Mouse (Mus musculus) C2C12 (cell line): ENCODE measurements around the gene Cend1. TPM values are rescaled to one million over a fixed set of nuclear protein-coding genes. Genes with fewer than 3 reads are reported as not detected.

Source experiments
- H3K27me3 ChIP-seq: one replicate; pipeline ENCODE4 v1.6.1; 2011; ENCODE audit not compliant: control insufficient read depth, insufficient read depth, insufficient read length
- H3K36me3 ChIP-seq: one replicate; pipeline ENCODE4 v1.6.1; 2011; ENCODE audit not compliant: control insufficient read depth, insufficient read depth
- H3K4me3 ChIP-seq: one replicate; pipeline ENCODE4 v1.5.1; 2011; ENCODE audit warnings: mild to moderate bottlenecking, control low read depth; ENCODE audit not compliant: poor library complexity, insufficient read depth, severe bottlenecking
- H3K79me2 ChIP-seq: one replicate; pipeline ENCODE4 v1.6.1; 2011; ENCODE audit not compliant: control insufficient read depth, insufficient read depth
- H3K79me3 ChIP-seq: one replicate; pipeline ENCODE4 v1.6.1; 2011; ENCODE audit warnings: low read depth, control low read depth
- H3ac ChIP-seq: one replicate; pipeline ENCODE3; 2011; ENCODE audit warnings: low read depth; ENCODE audit not compliant: control insufficient read depth, insufficient read length
- CEBPB ChIP-seq: IDR thresholded peaks from one replicate; pipeline ENCODE4 v1.6.1; 2011; ENCODE audit warnings: low read depth, mild to moderate bottlenecking, control low read depth, moderate library complexity
- CTCF ChIP-seq: IDR thresholded peaks from one replicate; pipeline ENCODE4 v1.5.1; 2011; ENCODE audit not compliant: control insufficient read depth, insufficient read depth, insufficient read length
- FOSL1 ChIP-seq: IDR thresholded peaks from one replicate; pipeline ENCODE4 v1.8.0; 2011; ENCODE audit warnings: mild to moderate bottlenecking, low read length; ENCODE audit not compliant: poor library complexity, insufficient read depth, severe bottlenecking
- MAX ChIP-seq: IDR thresholded peaks from one replicate; pipeline ENCODE4 v1.6.1; 2011; ENCODE audit warnings: mild to moderate bottlenecking, control low read depth
- MYOD1 ChIP-seq: IDR thresholded peaks from one replicate; pipeline ENCODE4 v1.6.1; 2011; ENCODE audit warnings: low read depth; ENCODE audit not compliant: control insufficient read depth, insufficient read length
- MYOG ChIP-seq: IDR thresholded peaks from one replicate; pipeline ENCODE4 v1.6.1; 2011; ENCODE audit not compliant: control insufficient read depth, insufficient read length; ENCODE audit errors: extremely low read depth
- USF1 ChIP-seq: IDR thresholded peaks from one replicate; pipeline ENCODE4 v1.6.1; 2011; ENCODE audit warnings: low read depth, mild to moderate bottlenecking, control low read depth, moderate library complexity
- polyA plus RNA-seq: library from polyadenylated mRNA; unstranded; fragments of >200 nt; fragmentation: generic; extraction: Trizol; gene quantifications from one replicate; pipeline ENCODE4 v1.2.1, GENCODE M21; 2012; ENCODE audit warnings: missing spikeins

Gene Cend1
- polyA plus RNA-seq, 1 experiment: 2.4 TPM

- Histone ChIP-seq H3K36me3 (peaks cover 5% of the 10 kb centered on the region), H3K27me3 (no peaks in the 10 kb centered on the region), H3K4me3 (no peak overlapping the region), H3K79me3 (peaks cover 7% of the 10 kb centered on the region), H3K79me2 (peaks cover 22% of the 10 kb centered on the region), H3ac (no peak overlapping the region)
- TF ChIP-seq CEBPB: no peak
- TF ChIP-seq MYOG: no peak
- TF ChIP-seq MYOD1: no peak
- no peak for TF ChIP-seq USF1
- no peak for TF ChIP-seq CTCF
- TF ChIP-seq FOSL1: no peak
- no peak for TF ChIP-seq MAX
These were observed 2.3 kb upstream of the Cend1 start for GRCm38 (mm10) chr7:141431434-141432185.

- no peaks in the 10 kb centered on the region for H3K27me3 ChIP-seq
- peaks cover 5% of the 10 kb centered on the region for H3K36me3 ChIP-seq
- TF ChIP-seq MYOG: no peak
- no peak for TF ChIP-seq USF1
- TF ChIP-seq FOSL1: no peak
- no peak for TF ChIP-seq CEBPB
- no peak for TF ChIP-seq MAX
- H3ac ChIP-seq: no peak overlapping the region
- peaks cover 3% of the 10 kb centered on the region for H3K79me3 ChIP-seq
- peaks cover 13% of the 10 kb centered on the region for H3K79me2 ChIP-seq
- H3K4me3 ChIP-seq: no peak overlapping the region
These were observed 1.4 kb upstream of the Cend1 start for GRCm38 (mm10) chr7:141430585-141431240.

- peaks cover 3% of the 10 kb centered on the region for H3K79me3 ChIP-seq
- no peak overlapping the region for H3K4me3 ChIP-seq
- no peaks in the 10 kb centered on the region for H3K27me3 ChIP-seq
- peaks cover 8% of the 10 kb centered on the region for H3K79me2 ChIP-seq
- H3ac ChIP-seq: no peak overlapping the region
- TF ChIP-seq MAX (no peak), CEBPB (no peak), MYOG (no peak), CTCF (no peak), FOSL1 (no peak), USF1 (no peak), MYOD1 (no peak)
- peaks cover 5% of the 10 kb centered on the region for H3K36me3 ChIP-seq
These were observed 721 bp upstream of the Cend1 start for GRCm38 (mm10) chr7:141429840-141430584.

- H3K4me3 ChIP-seq: no peak overlapping the region
- H3K27me3 ChIP-seq: no peaks in the 10 kb centered on the region
- TF ChIP-seq MYOG: no peak
- TF ChIP-seq MAX: no peak
- no peak for TF ChIP-seq FOSL1
- no peak for TF ChIP-seq CEBPB
- TF ChIP-seq MYOD1: no peak
- no peak for TF ChIP-seq USF1
- TF ChIP-seq CTCF: no peak
- no peak overlapping the region for H3ac ChIP-seq
- H3K79me3 ChIP-seq: no peaks in the 10 kb centered on the region
- no peaks in the 10 kb centered on the region for H3K36me3 ChIP-seq
- no peaks in the 10 kb centered on the region for H3K79me2 ChIP-seq
These were observed 590 bp downstream of the Cend1 start for GRCm38 (mm10) chr7:141428701-141429100.

- no peaks in the 10 kb centered on the region for H3K79me2 ChIP-seq
- H3K36me3 ChIP-seq: no peaks in the 10 kb centered on the region
- no peaks in the 10 kb centered on the region for H3K79me3 ChIP-seq
- TF ChIP-seq USF1: no peak
- TF ChIP-seq CTCF: no peak
- no peak for TF ChIP-seq MAX
- TF ChIP-seq MYOG: no peak
- no peak for TF ChIP-seq CEBPB
- no peak for TF ChIP-seq FOSL1
- TF ChIP-seq MYOD1: no peak
- H3K4me3 ChIP-seq: no peak overlapping the region
- H3K27me3 ChIP-seq: no peaks in the 10 kb centered on the region
- H3ac ChIP-seq: no peak overlapping the region
These were observed 2.2 kb downstream of the Cend1 start for GRCm38 (mm10) chr7:141426948-141427730.
